Mouse (Mus musculus): ENCODE results near the gene Gal3st1. TPM values are rescaled to one million over a fixed set of nuclear protein-coding genes. Genes with fewer than 3 reads are reported as not detected.

The Gal3st1 gene
- polyA plus RNA-seq, 1 experiment from 2014 or later: 2.3 TPM

DNA sequence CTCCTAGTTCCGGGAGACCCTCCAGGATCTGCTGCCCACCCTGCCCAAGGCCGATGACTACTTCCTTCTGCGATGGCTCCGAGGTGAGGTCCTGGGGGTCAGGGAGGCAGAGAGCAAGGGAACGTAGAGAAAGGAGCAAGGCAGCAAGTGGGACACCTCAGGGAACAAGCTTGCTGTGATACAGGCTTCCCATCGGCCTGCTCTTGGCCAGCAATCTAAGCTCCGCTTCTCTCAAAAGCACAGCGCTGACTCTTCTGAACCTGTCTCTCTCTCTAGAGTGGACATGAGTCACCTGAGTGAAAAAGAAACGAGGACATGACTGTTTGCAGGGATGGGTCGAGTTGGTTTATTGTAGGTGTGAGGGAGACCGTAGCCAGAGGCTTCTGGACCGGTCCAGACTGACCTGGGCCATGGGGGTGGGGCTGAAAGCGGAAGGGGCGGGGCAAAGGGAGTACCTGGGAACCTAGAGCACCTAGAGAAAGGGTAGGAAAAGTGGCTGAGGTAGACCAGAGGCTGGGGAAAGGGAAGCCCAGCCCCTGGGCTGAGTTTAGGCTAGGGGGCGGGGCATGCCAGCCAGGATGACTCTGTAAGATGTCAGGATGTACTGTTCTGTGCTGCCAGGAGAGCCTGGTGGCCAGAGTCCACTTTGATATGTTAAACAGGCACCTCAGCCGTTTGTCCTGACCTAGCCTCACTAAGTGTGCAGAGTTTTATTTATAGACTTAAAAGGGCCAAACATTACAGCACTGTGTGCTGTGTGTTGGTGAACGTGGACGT is 51.9 kb downstream of the Gal3st1 start:
- 0 out of 2 replicates have a peak, but pooled peaks cover 3% of the 10 kb centered on the region for H3K4me1 ChIP-seq
- WGBS: 67% methylated on average over 18 of the region's 18 CpGs
- H3K4me2 ChIP-seq: no peak overlapping the region
- no peak overlapping the region for H3K4me3 ChIP-seq
- no peak overlapping the region for H3K27ac ChIP-seq
- ATAC-seq (ENCODE audit: insufficient number of reproducible peaks, insufficient read depth, low FRiP score, low TSS enrichment, low read depth): no peak
- H3K27me3 ChIP-seq: peaks cover 16% of the 10 kb centered on the region
- no peaks in the 10 kb centered on the region for H3K36me3 ChIP-seq
- no peak overlapping the region for H3K9ac ChIP-seq
- H3K9me3 ChIP-seq: no peaks in the 10 kb centered on the region

- no peak overlapping the region for H3K4me2 ChIP-seq
- WGBS: 85% methylated on average over 6 of the region's 6 CpGs
Observed at GRCm38 (mm10) chr11:4035916-4036315, 52.5 kb downstream of the Gal3st1 start.

DNA sequence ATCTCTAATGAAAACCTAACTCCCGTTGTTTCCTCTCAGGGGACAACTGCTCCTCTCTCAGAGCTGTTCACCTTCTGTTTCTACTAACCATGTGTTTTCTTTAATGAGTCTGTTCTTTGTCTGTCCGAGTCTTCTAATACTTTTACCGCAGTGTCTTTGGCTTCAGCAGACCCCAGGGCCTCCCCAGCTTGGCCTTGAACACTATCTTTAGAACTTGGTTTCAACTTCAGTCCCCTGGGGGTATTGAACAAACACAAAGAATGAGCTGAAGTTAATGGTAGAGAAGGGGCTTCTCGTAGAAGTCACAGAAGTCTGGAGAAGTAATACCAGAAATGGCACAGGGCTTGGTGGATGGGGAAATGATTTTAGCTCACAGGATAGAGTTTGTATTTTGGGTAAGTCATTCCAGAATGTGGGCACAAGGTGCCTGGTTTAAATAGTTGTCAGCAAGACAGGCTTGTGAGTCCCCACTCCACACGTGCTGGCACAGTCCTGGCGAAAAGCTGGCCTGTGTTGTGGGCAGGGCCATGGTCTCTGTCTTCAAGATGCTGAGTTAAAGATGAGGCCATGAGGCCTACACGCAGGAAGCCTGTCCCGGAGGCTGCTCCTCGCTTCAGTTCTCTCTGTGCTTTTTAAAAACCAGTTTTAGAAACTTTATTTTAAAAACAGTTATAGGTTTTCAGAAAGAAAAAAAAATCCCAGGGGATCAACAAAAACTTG is 53.1 kb downstream of the Gal3st1 start:
- 54% methylated on average over 9 of the region's 9 CpGs for WGBS
- Histone ChIP-seq H3K4me3 (no peak overlapping the region), H3K36me3 (no peaks in the 10 kb centered on the region), H3K27ac (no peak overlapping the region), H3K4me1 (0 out of 2 replicates have a peak, but pooled peaks cover 3% of the 10 kb centered on the region), H3K9ac (no peak overlapping the region), H3K9me3 (no peaks in the 10 kb centered on the region), H3K27me3 (peaks cover 9% of the 10 kb centered on the region), H3K4me2 (no peak overlapping the region)
- ATAC-seq (ENCODE audit: insufficient number of reproducible peaks, insufficient read depth, low FRiP score, low TSS enrichment, low read depth): no peak

More at GRCm38 (mm10) chr11:4035916-4036315, 52.5 kb downstream of the Gal3st1 start:
- Histone ChIP-seq H3K27me3 (peaks cover 15% of the 10 kb centered on the region), H3K4me1 (0 out of 2 replicates have a peak, but pooled peaks cover 3% of the 10 kb centered on the region), H3K27ac (no peak overlapping the region), H3K4me3 (no peak overlapping the region), H3K9me3 (no peaks in the 10 kb centered on the region), H3K9ac (no peak overlapping the region), H3K36me3 (no peaks in the 10 kb centered on the region)
- no peak for ATAC-seq (ENCODE audit: insufficient number of reproducible peaks, insufficient read depth, low FRiP score, low TSS enrichment, low read depth)

GRCm38 (mm10) chr11:4039951-4040350 is 56.5 kb downstream of the Gal3st1 start:
- H3K4me1 ChIP-seq: no peaks in the 10 kb centered on the region
- ATAC-seq (ENCODE audit: insufficient number of reproducible peaks, insufficient read depth, low FRiP score, low TSS enrichment, low read depth): no peak

GRCm38 (mm10) chr11:4041123-4041625 is 57.7 kb downstream of the Gal3st1 start:
- H3K4me2 ChIP-seq: no peak overlapping the region
- no peak overlapping the region for H3K4me3 ChIP-seq
- no peaks in the 10 kb centered on the region for H3K27me3 ChIP-seq
- H3K9me3 ChIP-seq: no peaks in the 10 kb centered on the region
- H3K27ac ChIP-seq: no peak overlapping the region
- no peak for ATAC-seq (ENCODE audit: insufficient number of reproducible peaks, insufficient read depth, low FRiP score, low TSS enrichment, low read depth)
- no peak overlapping the region for H3K9ac ChIP-seq
- 80% methylated on average over 6 of the region's 6 CpGs for WGBS
- no peaks in the 10 kb centered on the region for H3K4me1 ChIP-seq
- no peaks in the 10 kb centered on the region for H3K36me3 ChIP-seq

More at GRCm38 (mm10) chr11:4039951-4040350, 56.5 kb downstream of the Gal3st1 start:
- Histone ChIP-seq H3K9me3 (no peaks in the 10 kb centered on the region), H3K27ac (no peak overlapping the region), H3K4me2 (no peak overlapping the region), H3K36me3 (no peaks in the 10 kb centered on the region), H3K4me3 (no peak overlapping the region), H3K9ac (no peak overlapping the region), H3K27me3 (no peaks in the 10 kb centered on the region)
- WGBS: 88% methylated on average over 4 of the region's 4 CpGs

GRCm38 (mm10) chr11:4043081-4043480 is 59.6 kb downstream of the Gal3st1 start:
- Histone ChIP-seq H3K27me3 (no peaks in the 10 kb centered on the region), H3K27ac (no peak overlapping the region), H3K36me3 (no peaks in the 10 kb centered on the region), H3K4me2 (no peak overlapping the region), H3K9me3 (no peaks in the 10 kb centered on the region), H3K4me3 (no peak overlapping the region), H3K9ac (no peak overlapping the region), H3K4me1 (no peaks in the 10 kb centered on the region)
- ATAC-seq (ENCODE audit: insufficient number of reproducible peaks, insufficient read depth, low FRiP score, low TSS enrichment, low read depth): no peak
- 88% methylated on average over 7 of the region's 7 CpGs for WGBS

DNA sequence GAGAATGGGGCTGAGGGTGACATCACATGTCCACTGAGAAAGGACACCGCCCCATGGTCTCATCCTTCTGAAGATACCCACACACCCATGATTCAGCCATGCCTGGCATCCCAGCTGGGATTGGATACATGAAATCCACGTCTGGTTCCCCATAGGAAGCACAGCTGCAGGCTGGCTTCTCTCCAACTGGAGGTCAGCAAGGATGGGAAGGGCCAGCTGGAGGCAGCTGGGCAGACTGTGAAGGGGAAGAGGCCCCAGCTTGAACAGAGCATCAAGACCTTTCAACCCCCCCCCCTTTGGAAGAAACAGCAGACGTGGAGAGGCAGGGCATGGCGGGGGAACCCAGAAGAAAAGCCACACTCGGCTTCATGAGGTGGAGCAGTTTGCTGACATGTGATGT is 63.1 kb downstream of the Gal3st1 start:
- Histone ChIP-seq H3K4me3 (no peak overlapping the region), H3K27me3 (no peaks in the 10 kb centered on the region), H3K27ac (no peak overlapping the region), H3K9ac (no peak overlapping the region), H3K36me3 (no peaks in the 10 kb centered on the region), H3K4me1 (no peaks in the 10 kb centered on the region), H3K4me2 (no peak overlapping the region), H3K9me3 (no peaks in the 10 kb centered on the region)
- no peak for ATAC-seq (ENCODE audit: insufficient number of reproducible peaks, insufficient read depth, low FRiP score, low TSS enrichment, low read depth)
- 72% methylated on average over 5 of the region's 5 CpGs for WGBS

DNA sequence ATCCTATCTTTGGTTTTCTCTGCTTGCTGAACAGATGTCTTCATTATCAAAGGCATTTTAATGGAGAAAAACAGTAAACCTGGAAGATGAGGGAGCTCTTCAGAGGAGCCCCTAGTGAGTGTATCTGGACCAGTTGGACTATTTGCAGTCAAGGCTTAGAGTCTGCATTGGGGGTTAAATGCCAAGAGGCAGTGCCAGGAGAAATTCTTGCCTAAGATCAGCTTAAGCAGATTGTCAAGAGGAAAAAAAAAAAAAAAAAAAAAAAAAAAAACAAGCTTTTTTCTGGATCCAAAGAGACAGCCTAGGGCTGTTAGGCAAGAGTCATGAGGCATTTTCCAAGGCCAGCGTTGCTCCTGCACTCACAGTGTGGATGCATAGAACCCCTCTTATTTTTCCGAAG is 64.3 kb downstream of the Gal3st1 start:
- Histone ChIP-seq H3K27ac (no peak overlapping the region), H3K4me3 (no peak overlapping the region), H3K9me3 (no peaks in the 10 kb centered on the region), H3K4me1 (no peaks in the 10 kb centered on the region), H3K36me3 (no peaks in the 10 kb centered on the region), H3K9ac (no peak overlapping the region), H3K27me3 (no peaks in the 10 kb centered on the region), H3K4me2 (no peak overlapping the region)
- no peak for ATAC-seq (ENCODE audit: insufficient number of reproducible peaks, insufficient read depth, low FRiP score, low TSS enrichment, low read depth)
- WGBS: 84% methylated on average over 2 of the region's 2 CpGs

- Histone ChIP-seq H3K27me3 (no peaks in the 10 kb centered on the region), H3K27ac (no peak overlapping the region), H3K9me3 (no peaks in the 10 kb centered on the region), H3K4me2 (no peak overlapping the region), H3K4me1 (no peaks in the 10 kb centered on the region), H3K36me3 (no peaks in the 10 kb centered on the region), H3K4me3 (no peak overlapping the region), H3K9ac (no peak overlapping the region)
- 84% methylated on average over 6 of the region's 6 CpGs for WGBS
- no peak for ATAC-seq (ENCODE audit: insufficient number of reproducible peaks, insufficient read depth, low FRiP score, low TSS enrichment, low read depth)
Observed at GRCm38 (mm10) chr11:4048438-4048837, 65.0 kb downstream of the Gal3st1 start.

Other genes starting within 250 kb of the Gal3st1 start
- gene Osbp2, start 119.7 kb upstream of the Gal3st1 start, polyA plus RNA-seq (2015; fragmentation: Nextera tagmentation; extraction: Ambion mirVana): 1.7 and 3.0 TPM in 2 replicates
- gene 4921536K21Rik, start 88.5 kb upstream of the Gal3st1 start, polyA plus RNA-seq (2015; fragmentation: Nextera tagmentation; extraction: Ambion mirVana): 0.20 TPM in 1 of 2 replicates, not detected in the other
- 8.7 and 9.2 TPM in 2 replicates for gene Dusp18, start 88.4 kb upstream of the Gal3st1 start, polyA plus RNA-seq (2015; fragmentation: Nextera tagmentation; extraction: Ambion mirVana)
- 7.7 and 8.6 TPM in 2 replicates for gene Slc35e4, start 69.0 kb upstream of the Gal3st1 start, polyA plus RNA-seq (2015; fragmentation: Nextera tagmentation; extraction: Ambion mirVana)
- 38.9 and 42.1 TPM in 2 replicates for gene Tcn2, start 51.5 kb upstream of the Gal3st1 start, polyA plus RNA-seq (2015; fragmentation: Nextera tagmentation; extraction: Ambion mirVana)
- gene Pes1, start 19.7 kb upstream of the Gal3st1 start, polyA plus RNA-seq (2015; fragmentation: Nextera tagmentation; extraction: Ambion mirVana): 78.6 and 80.9 TPM in 2 replicates
- gene 4930556J24Rik, start 6.9 kb upstream of the Gal3st1 start, polyA plus RNA-seq (2015; fragmentation: Nextera tagmentation; extraction: Ambion mirVana): 0.17 TPM in 1 of 2 replicates, not detected in the other
- 0.52 and 0.85 TPM in 2 replicates for gene Sec14l4, start 47.8 kb downstream of the Gal3st1 start, polyA plus RNA-seq (2015; fragmentation: Nextera tagmentation; extraction: Ambion mirVana)
- not detected in 2 replicates for gene Sec14l3, start 81.2 kb downstream of the Gal3st1 start, polyA plus RNA-seq (2015; fragmentation: Nextera tagmentation; extraction: Ambion mirVana)
- gene Mtfp1, start 111.8 kb downstream of the Gal3st1 start, polyA plus RNA-seq (2015; fragmentation: Nextera tagmentation; extraction: Ambion mirVana): 6.7 and 7.7 TPM in 2 replicates
- 2.0 and 3.8 TPM in 2 replicates for gene Sec14l2, start 139.8 kb downstream of the Gal3st1 start, polyA plus RNA-seq (2015; fragmentation: Nextera tagmentation; extraction: Ambion mirVana)
- 37.4 and 39.4 TPM in 2 replicates for gene Rnf215, start 151.6 kb downstream of the Gal3st1 start, polyA plus RNA-seq (2015; fragmentation: Nextera tagmentation; extraction: Ambion mirVana)
- gene Ccdc157, start 176.7 kb downstream of the Gal3st1 start, polyA plus RNA-seq (2015; fragmentation: Nextera tagmentation; extraction: Ambion mirVana): 8.2 and 9.7 TPM in 2 replicates
- gene Sf3a1, start 176.7 kb downstream of the Gal3st1 start, polyA plus RNA-seq (2015; fragmentation: Nextera tagmentation; extraction: Ambion mirVana): 59.6 and 71.6 TPM in 2 replicates
- 39.2 and 39.4 TPM in 2 replicates for gene Tbc1d10a, start 203.2 kb downstream of the Gal3st1 start, polyA plus RNA-seq (2015; fragmentation: Nextera tagmentation; extraction: Ambion mirVana)
- 6.6 and 7.1 TPM in 2 replicates for gene Castor1, start 234.6 kb downstream of the Gal3st1 start, polyA plus RNA-seq (2015; fragmentation: Nextera tagmentation; extraction: Ambion mirVana)